11 mouse cellular contexts compared by ENCODE assay signal in genomic region chr7:133059517-133060104, GRCm38 (mm10).
DNase-seq lines count a peak whose midpoint lies in the region; ATAC-seq and TF ChIP-seq lines count a peak whose summit lies in the region.
"Had no signal": no experiment of that assay in that cellular context is flagged by ENCODE, and none has a peak within 500 bp of the region (broad histone marks: within the 10 kb centered on the region; RNA-seq: fewer than 3 reads in every experiment).

No protein-coding gene starts in this region.

- H3K9ac ChIP-seq in forebrain, embryonic 12.5 days = no peak overlapping the region
- no peak overlapping the region for H3K9ac ChIP-seq in heart, postnatal 0 days (replicated peaks; ENCODE audit: low read depth, low read length)
- H3K9ac ChIP-seq: kidney, embryonic 15.5 days had no signal

- TF ChIP-seq EP300 in heart, postnatal 0 days (IDR thresholded peaks at IDR 0.05; ENCODE audit: low read depth) = no peak

- H3K4me2 ChIP-seq in forebrain, embryonic 12.5 days = no peak overlapping the region
- H3K4me2 ChIP-seq in heart, postnatal 0 days (ENCODE audit: low read depth, low read length) = no peak overlapping the region
- H3K4me2 ChIP-seq: kidney, embryonic 15.5 days had no signal

- DNase-seq in forebrain, embryonic 10.5 days (ENCODE audit: extremely low spot score, low spot score) = no peak
- no peak for DNase-seq in heart, postnatal 0 days (ENCODE audit: low spot score)
- DNase-seq in heart, adult 11 months = no peak
- peak; percentile 42 for DNase-seq in retina, adult 2 months (ENCODE audit: low read depth, low spot score)
- DNase-seq in retina, embryonic 14.5 days (ENCODE audit: low spot score) = no peak
- DNase-seq in spleen, postnatal 4 days (ENCODE audit: low spot score in 2 of 2) = no peak
- no peak for DNase-seq in thymus, postnatal 36 days
- DNase-seq: cerebellum, adult 8-10 months; liver had no signal

- no peak overlapping the region for H3K4me3 ChIP-seq in forebrain, embryonic 12.5 days (replicated peaks)
- H3K4me3 ChIP-seq in forebrain, embryonic 10.5 days = no peak overlapping the region
- no peak overlapping the region for H3K4me3 ChIP-seq in heart, postnatal 0 days (ENCODE audit: low read depth, low read length)
- H3K4me3 ChIP-seq: kidney, embryonic 15.5 days had no signal

- H3K36me3 ChIP-seq in forebrain, embryonic 12.5 days (replicated peaks) = peaks cover 23% of the 10 kb centered on the region
- peaks cover 83% of the 10 kb centered on the region for H3K36me3 ChIP-seq in forebrain, embryonic 10.5 days (replicated peaks)
- no peaks in the 10 kb centered on the region for H3K36me3 ChIP-seq in heart, postnatal 0 days (replicated peaks; ENCODE audit: control insufficient read depth, insufficient read depth, low read length)

- H3K27me3 ChIP-seq in forebrain, embryonic 12.5 days = no peaks in the 10 kb centered on the region
- H3K27me3 ChIP-seq in forebrain, embryonic 10.5 days (ENCODE audit: poor library complexity, severe bottlenecking) = no peaks in the 10 kb centered on the region
- H3K27me3 ChIP-seq in heart, postnatal 0 days (ENCODE audit: control insufficient read depth, insufficient read depth, low read length) = no peaks in the 10 kb centered on the region
- H3K27me3 ChIP-seq: kidney, embryonic 15.5 days had no signal

- no peaks in the 10 kb centered on the region for H3K9me3 ChIP-seq in forebrain, embryonic 12.5 days
- H3K9me3 ChIP-seq in forebrain, embryonic 10.5 days = no peaks in the 10 kb centered on the region
- H3K9me3 ChIP-seq in heart, postnatal 0 days (replicated peaks; ENCODE audit: control insufficient read depth, low read length) = no peaks in the 10 kb centered on the region
- H3K9me3 ChIP-seq: kidney, embryonic 15.5 days had no signal

- ATAC-seq in forebrain, embryonic 12.5 days (ENCODE audit: low FRiP score) = no peak
- no peak for ATAC-seq in heart, postnatal 0 days (ENCODE audit: insufficient read depth, low read depth)

- H3K27ac ChIP-seq in forebrain, embryonic 12.5 days = 0 out of 2 replicates have a peak overlapping the region, but pooled peaks have one; percentile 6
- H3K27ac ChIP-seq in forebrain, embryonic 10.5 days = no peak overlapping the region
- peak overlapping the region; percentile 88 for H3K27ac ChIP-seq in heart, postnatal 0 days (ENCODE audit: low read depth)
- H3K27ac ChIP-seq: kidney, embryonic 15.5 days had no signal

- WGBS in forebrain, embryonic 12.5 days = 75% methylated on average over 9 of the region's 9 CpGs
- 83% methylated on average over 9 of the region's 9 CpGs for WGBS in forebrain, embryonic 10.5 days
- 60% methylated on average over 9 of the region's 9 CpGs for WGBS in heart, postnatal 0 days

- TF ChIP-seq CTCF in heart, postnatal 0 days (IDR thresholded peaks at IDR 0.05; ENCODE audit: low read depth) = no peak

- H3K4me1 ChIP-seq in forebrain, embryonic 12.5 days = peaks cover 18% of the 10 kb centered on the region
- H3K4me1 ChIP-seq in forebrain, embryonic 10.5 days = peaks cover 23% of the 10 kb centered on the region
- H3K4me1 ChIP-seq in heart, postnatal 0 days (ENCODE audit: control insufficient read depth, insufficient read depth) = peaks cover 39% of the 10 kb centered on the region
